Mouse (Mus musculus) embryonic facial prominence, embryonic 15.5 days (tissue): Measurements from ENCODE around the gene Agbl4. TPM values are rescaled to one million over a fixed set of nuclear protein-coding genes. Genes with fewer than 3 reads are reported as not detected.

Source experiments
- ATAC-seq: fragments of 200-750 bp; cut with Nextera tagmentation; 2 replicates; pipeline ENCODE4 v1.8.0; 2017; ENCODE audit warnings: low read depth, moderate TSS enrichment; ENCODE audit not compliant: insufficient number of reproducible peaks, low FRiP score, low TSS enrichment
- H3K27ac ChIP-seq: fragments of 300-500 bp; sonication (generic); replicated peaks from 2 replicates; pipeline ENCODE4 v1.5.1; 2015; ENCODE audit warnings: mild to moderate bottlenecking, inconsistent platforms
- H3K27me3 ChIP-seq: fragments of 300-500 bp; sonication (generic); 2 replicates; pipeline ENCODE4 v1.6.1; 2015; ENCODE audit warnings: inconsistent platforms
- H3K36me3 ChIP-seq: fragments of 300-500 bp; sonication (generic); 2 replicates; pipeline ENCODE4 v1.6.1; 2015; ENCODE audit warnings: mild to moderate bottlenecking, inconsistent platforms
- H3K4me1 ChIP-seq: fragments of 300-500 bp; sonication (generic); 2 replicates; pipeline ENCODE4 v1.6.1; 2015; ENCODE audit warnings: inconsistent platforms
- H3K4me2 ChIP-seq: fragments of 300-500 bp; sonication (generic); replicated peaks from 2 replicates; pipeline ENCODE4 v1.6.1; 2015; ENCODE audit warnings: mild to moderate bottlenecking, inconsistent platforms
- H3K4me3 ChIP-seq: fragments of 300-500 bp; sonication (generic); replicated peaks from 2 replicates; pipeline ENCODE4 v1.5.1; 2015; ENCODE audit warnings: mild to moderate bottlenecking, inconsistent platforms
- H3K9ac ChIP-seq: fragments of 300-500 bp; sonication (generic); 2 replicates; pipeline ENCODE4 v1.6.1; 2015; ENCODE audit warnings: inconsistent platforms
- H3K9me3 ChIP-seq: fragments of 300-500 bp; sonication (generic); replicated peaks from 2 replicates; pipeline ENCODE4 v1.6.1; 2016; ENCODE audit warnings: inconsistent platforms
- WGBS: fragments of 180-500 bp; shearing (Covaris S2); methylation state at CpG from one replicate; pipeline ENCODE4 v1.1.7; 2015; 5-methylcytosine and 5-hydroxymethylcytosine counted together
- polyA plus RNA-seq: library from polyadenylated mRNA; unstranded; fragments of >200 nt; fragmentation: Nextera tagmentation; extraction: Ambion mirVana; gene quantifications from 2 replicates; pipeline ENCODE4 v1.2.1, GENCODE M21; 2015

Gene Agbl4
- polyA plus RNA-seq, 1 experiment from 2014 or later, result 2.0 TPM

DNA sequence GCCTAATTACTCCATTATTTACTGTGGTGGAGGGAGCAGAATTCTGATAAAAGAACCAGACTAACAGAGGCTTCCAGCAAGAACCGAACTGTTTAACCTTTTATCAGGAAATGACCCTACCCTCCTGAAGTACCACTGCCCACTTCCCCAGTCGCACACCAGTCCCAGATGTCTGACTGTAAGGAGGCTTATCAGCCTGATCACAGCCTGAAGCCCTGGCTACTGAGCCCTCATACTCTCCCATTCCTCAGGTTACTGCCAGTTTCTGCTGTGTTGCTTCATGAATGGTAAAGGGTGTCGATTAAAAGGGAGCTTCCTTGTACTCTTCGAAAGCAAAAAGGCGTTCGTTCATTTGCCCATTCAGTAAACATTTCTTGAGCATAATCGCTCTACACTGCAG lies 1186.8 kb downstream of the Agbl4 start:
- Histone ChIP-seq H3K4me1 (peaks cover 6% of the 10 kb centered on the region; the same call in 1 of the 2 replicates), H3K27ac (no peak overlapping the region), H3K9me3 (no peaks in the 10 kb centered on the region), H3K27me3 (no peaks in the 10 kb centered on the region), H3K9ac (no peak overlapping the region), H3K4me2 (no peak overlapping the region), H3K36me3 (no peaks in the 10 kb centered on the region), H3K4me3 (no peak overlapping the region)
- no peak for ATAC-seq
- 70% methylated on average over 7 of the region's 7 CpGs for WGBS

DNA sequence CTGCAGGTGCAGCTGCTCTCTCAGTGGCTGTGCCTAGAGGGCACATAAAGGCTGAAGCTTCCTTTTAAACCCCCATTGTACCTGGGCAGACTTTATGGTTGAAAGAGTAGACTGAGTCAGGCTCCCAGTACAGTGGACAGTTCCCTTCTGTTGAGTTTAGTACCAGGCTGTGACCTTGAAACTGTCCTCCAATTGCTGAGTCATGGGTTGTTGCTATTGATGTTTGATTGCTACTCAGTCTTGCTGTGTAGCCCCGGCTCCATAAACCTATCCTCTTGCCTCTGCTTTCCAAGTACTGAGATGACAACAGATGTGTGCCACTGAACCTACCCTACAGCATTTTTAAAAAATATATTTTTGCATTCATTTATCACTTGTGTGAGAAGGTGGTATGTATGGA lies 1190.8 kb downstream of the Agbl4 start:
- H3K27ac ChIP-seq, result no peak overlapping the region
- no peak overlapping the region for H3K4me3 ChIP-seq
- no peaks in the 10 kb centered on the region for H3K9me3 ChIP-seq
- H3K9ac ChIP-seq, result no peak overlapping the region
- H3K27me3 ChIP-seq, result no peaks in the 10 kb centered on the region
- ATAC-seq, result no peak
- 89% methylated on average over 1 of the region's 1 CpGs for WGBS
- no peaks in the 10 kb centered on the region for H3K4me1 ChIP-seq
- H3K4me2 ChIP-seq, result no peak overlapping the region
- no peaks in the 10 kb centered on the region for H3K36me3 ChIP-seq

DNA sequence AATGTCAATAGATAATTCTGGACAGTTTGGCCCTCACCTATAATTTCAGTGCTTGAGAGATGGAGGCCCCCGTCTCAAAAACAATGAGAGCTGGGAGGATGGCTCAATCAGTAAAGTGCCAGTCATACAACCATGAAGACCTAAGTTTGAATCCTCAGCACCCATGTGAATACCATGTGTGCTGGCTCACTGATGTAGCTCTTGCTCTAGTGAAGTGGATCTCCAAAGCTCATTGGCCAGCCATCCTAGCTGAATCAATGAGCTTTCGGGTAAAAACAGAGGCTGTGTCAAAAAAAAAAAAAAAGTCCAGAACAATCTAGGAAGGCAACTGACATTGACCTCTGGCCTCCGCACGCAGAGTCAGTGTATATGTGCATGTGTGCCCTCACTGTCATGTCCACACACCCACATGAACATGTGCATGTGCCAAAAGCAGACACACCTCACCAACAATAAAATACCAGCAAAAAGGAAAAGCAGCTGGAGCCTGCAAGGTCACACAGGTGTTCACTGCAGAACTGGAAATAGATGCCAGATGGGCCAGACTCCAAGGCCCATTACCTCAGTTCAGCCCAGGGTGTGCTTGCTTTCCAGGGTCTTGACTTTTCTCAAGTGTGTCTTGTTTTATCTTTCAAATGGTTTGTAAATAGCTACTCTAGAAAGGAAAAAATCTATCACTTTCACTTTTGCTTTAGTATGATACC lies 1192.2 kb downstream of the Agbl4 start:
- Histone ChIP-seq H3K27ac (no peak overlapping the region), H3K9ac (no peak overlapping the region), H3K4me1 (no peaks in the 10 kb centered on the region), H3K4me2 (no peak overlapping the region), H3K4me3 (no peak overlapping the region), H3K36me3 (no peaks in the 10 kb centered on the region), H3K9me3 (no peaks in the 10 kb centered on the region), H3K27me3 (no peaks in the 10 kb centered on the region)
- WGBS, result 75% methylated on average over 4 of the region's 4 CpGs
- no peak for ATAC-seq

DNA sequence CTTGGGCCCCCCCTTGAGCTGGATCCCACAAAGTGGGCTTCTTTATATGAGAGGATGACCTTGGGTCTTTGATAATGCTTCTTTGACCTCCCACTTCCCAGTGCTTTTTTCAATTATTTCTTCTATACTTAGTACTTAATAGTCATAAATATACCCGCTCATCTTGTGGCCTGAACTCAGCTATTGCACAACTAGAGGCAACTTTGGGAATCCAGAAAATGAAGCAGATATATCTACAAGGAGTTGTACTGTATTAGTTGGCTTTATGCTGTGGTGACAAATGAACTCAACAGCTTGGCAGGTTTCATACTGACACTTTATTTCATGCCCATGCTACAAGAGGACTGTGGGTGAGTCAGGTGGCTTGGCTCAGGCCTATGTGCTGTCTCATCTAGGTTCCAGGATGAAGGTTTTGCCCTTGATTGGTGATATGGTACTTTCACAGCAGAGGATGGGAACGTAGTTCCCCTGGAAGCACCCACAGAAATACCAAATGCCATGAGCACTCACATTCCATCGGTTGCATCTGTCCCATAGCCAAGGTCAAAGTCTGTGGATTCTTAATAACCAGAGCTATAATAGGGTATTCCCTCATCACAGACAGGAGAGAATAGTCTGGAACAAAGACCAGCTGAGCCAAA lies 1197.3 kb downstream of the Agbl4 start:
- no peaks in the 10 kb centered on the region for H3K27me3 ChIP-seq
- H3K36me3 ChIP-seq, result no peaks in the 10 kb centered on the region
- ATAC-seq, result no peak
- H3K9ac ChIP-seq, result no peak overlapping the region
- H3K27ac ChIP-seq, result no peak overlapping the region
- peaks cover 4% of the 10 kb centered on the region; the same call in 1 of the 2 replicates for H3K4me1 ChIP-seq
- H3K4me2 ChIP-seq, result no peak overlapping the region
- 88% methylated on average over 3 of the region's 3 CpGs for WGBS
- no peak overlapping the region for H3K4me3 ChIP-seq
- no peaks in the 10 kb centered on the region for H3K9me3 ChIP-seq

DNA sequence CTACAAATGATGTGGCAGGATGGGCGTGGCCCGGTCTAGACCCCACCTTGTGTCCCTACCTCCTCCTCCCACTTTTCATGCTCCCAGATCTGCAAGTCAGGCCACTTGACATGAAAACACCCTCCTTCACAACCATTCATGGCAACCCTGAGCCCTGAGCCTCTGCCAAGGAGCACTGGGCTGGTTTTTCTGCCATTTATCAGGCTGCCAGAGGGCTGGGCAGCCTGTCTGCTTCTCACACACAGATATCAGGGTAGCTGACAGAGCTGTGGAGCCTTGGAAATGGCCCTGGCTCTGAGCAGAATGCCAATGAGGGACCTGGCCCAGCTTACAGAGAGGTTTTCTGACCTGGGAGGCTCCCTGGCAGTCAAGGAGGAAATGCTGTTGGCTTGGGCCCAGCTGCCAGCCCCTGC lies 1199.8 kb downstream of the Agbl4 start:
- no peaks in the 10 kb centered on the region for H3K36me3 ChIP-seq
- no peak for ATAC-seq
- 96% methylated on average over 2 of the region's 2 CpGs for WGBS
- H3K9me3 ChIP-seq, result no peaks in the 10 kb centered on the region
- H3K4me1 ChIP-seq, result peaks cover 4% of the 10 kb centered on the region; the same call in 1 of the 2 replicates
- H3K27me3 ChIP-seq, result no peaks in the 10 kb centered on the region
- H3K9ac ChIP-seq, result no peak overlapping the region
- no peak overlapping the region for H3K4me2 ChIP-seq
- H3K27ac ChIP-seq, result no peak overlapping the region
- H3K4me3 ChIP-seq, result no peak overlapping the region

GRCm38 (mm10) chr4:111597986-111598385 lies 1200.5 kb downstream of the Agbl4 start:
- no peak overlapping the region for H3K9ac ChIP-seq
- no peaks in the 10 kb centered on the region for H3K27me3 ChIP-seq
- H3K9me3 ChIP-seq, result no peaks in the 10 kb centered on the region
- H3K4me2 ChIP-seq, result no peak overlapping the region
- H3K4me1 ChIP-seq, result peaks cover 4% of the 10 kb centered on the region; the same call in 1 of the 2 replicates
- 76% methylated on average over 1 of the region's 1 CpGs for WGBS
- H3K27ac ChIP-seq, result no peak overlapping the region
- H3K36me3 ChIP-seq, result no peaks in the 10 kb centered on the region
- no peak overlapping the region for H3K4me3 ChIP-seq
- no peak for ATAC-seq

GRCm38 (mm10) chr4:111603194-111603593 lies 1205.7 kb downstream of the Agbl4 start:
- Histone ChIP-seq H3K9ac (no peak overlapping the region), H3K27ac (peak overlapping the region; percentile 71), H3K4me2 (no peak overlapping the region), H3K27me3 (no peaks in the 10 kb centered on the region), H3K9me3 (no peaks in the 10 kb centered on the region), H3K4me3 (no peak overlapping the region), H3K36me3 (no peaks in the 10 kb centered on the region), H3K4me1 (peaks cover 13% of the 10 kb centered on the region)
- peak; percentile 65; the same call in 1 of the 2 replicates for ATAC-seq
- 36% methylated on average over 2 of the region's 2 CpGs for WGBS

GRCm38 (mm10) chr4:111607826-111608500 lies 1210.5 kb downstream of the Agbl4 start:
- Histone ChIP-seq H3K9me3 (no peaks in the 10 kb centered on the region), H3K27me3 (no peaks in the 10 kb centered on the region), H3K4me2 (no peak overlapping the region), H3K36me3 (no peaks in the 10 kb centered on the region), H3K4me1 (peaks cover 13% of the 10 kb centered on the region), H3K4me3 (no peak overlapping the region), H3K27ac (peak overlapping the region; percentile 55; the same call in 1 of the 2 replicates), H3K9ac (no peak overlapping the region)
- WGBS, result 53% methylated on average over 8 of the region's 8 CpGs
- no peak for ATAC-seq

- WGBS, result 37% methylated on average over 2 of the region's 2 CpGs
- Histone ChIP-seq H3K36me3 (no peaks in the 10 kb centered on the region), H3K27me3 (no peaks in the 10 kb centered on the region), H3K27ac (no peak overlapping the region), H3K4me3 (no peak overlapping the region), H3K9me3 (no peaks in the 10 kb centered on the region), H3K4me2 (no peak overlapping the region), H3K4me1 (peaks cover 5% of the 10 kb centered on the region; the same call in 1 of the 2 replicates), H3K9ac (no peak overlapping the region)
- no peak for ATAC-seq
These were observed 1224.4 kb downstream of the Agbl4 start for GRCm38 (mm10) chr4:111621865-111622264.

DNA sequence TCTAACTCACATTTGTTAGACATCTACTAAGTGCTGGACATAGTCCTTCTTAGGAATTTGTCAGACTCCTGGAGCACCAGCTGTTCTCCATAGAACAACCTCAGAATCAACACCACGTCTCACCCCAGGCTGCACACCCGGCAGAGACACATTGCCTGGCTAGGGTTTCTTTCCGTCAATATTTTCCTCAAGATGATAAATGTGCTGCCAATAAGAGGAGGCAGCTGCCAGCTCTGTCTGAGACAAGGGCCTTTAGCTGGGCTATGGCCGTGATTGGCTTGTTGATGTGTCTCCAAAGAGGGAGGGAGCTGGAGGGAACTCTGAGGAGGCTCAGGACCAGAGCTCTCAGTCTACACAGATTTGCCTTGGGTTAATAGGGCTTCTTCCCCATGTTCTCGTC lies 1227.5 kb downstream of the Agbl4 start:
- 0 out of 2 replicates have a peak, but pooled peaks have one; percentile 39 for ATAC-seq
- no peak overlapping the region for H3K9ac ChIP-seq
- H3K27me3 ChIP-seq, result no peaks in the 10 kb centered on the region
- no peak overlapping the region for H3K4me2 ChIP-seq
- no peak overlapping the region for H3K4me3 ChIP-seq
- H3K36me3 ChIP-seq, result no peaks in the 10 kb centered on the region
- peaks cover 5% of the 10 kb centered on the region; the same call in 1 of the 2 replicates for H3K4me1 ChIP-seq
- WGBS, result 34% methylated on average over 5 of the region's 5 CpGs
- H3K27ac ChIP-seq, result no peak overlapping the region
- no peaks in the 10 kb centered on the region for H3K9me3 ChIP-seq

DNA sequence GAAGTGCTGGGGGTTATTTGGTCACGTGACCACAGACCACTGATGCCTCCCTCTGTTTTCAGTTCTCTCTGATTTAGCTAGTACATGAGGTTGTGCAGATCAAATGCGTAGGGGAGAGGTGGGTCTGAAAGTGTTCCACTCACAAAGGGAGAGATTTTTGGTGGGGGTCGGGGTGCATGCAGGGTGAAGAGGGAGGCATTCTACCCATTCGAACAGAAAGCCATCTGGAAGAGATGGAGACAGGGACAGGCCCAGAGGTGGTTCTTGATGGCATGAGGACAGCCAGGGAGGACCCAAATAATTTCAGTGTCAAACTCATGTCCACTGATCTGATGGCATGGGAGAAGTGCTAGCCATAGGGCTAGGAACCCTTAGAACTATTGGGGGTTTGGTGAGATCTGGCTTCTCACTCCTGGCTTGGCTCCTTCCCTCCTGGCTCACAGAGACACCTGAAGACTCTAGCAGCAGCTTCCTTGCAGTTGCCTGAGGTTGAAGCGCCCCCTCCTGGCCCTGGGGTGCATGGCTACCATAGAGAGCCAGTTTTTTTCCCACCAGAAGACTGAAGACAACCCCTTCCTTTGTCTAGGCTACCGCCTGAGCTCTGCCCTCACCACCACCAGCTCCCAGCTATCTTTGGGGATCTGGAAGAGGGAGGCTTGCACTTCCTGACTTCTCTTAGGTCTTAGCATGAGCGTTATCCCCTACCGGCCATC lies 1228.8 kb downstream of the Agbl4 start:
- no peaks in the 10 kb centered on the region for H3K9me3 ChIP-seq
- H3K9ac ChIP-seq, result no peak overlapping the region
- H3K4me3 ChIP-seq, result no peak overlapping the region
- 26% methylated on average over 8 of the region's 8 CpGs for WGBS
- H3K36me3 ChIP-seq, result no peaks in the 10 kb centered on the region
- H3K4me2 ChIP-seq, result no peak overlapping the region
- no peak overlapping the region; the same call in 1 of the 2 replicates for H3K27ac ChIP-seq
- peaks cover 5% of the 10 kb centered on the region; the same call in 1 of the 2 replicates for H3K4me1 ChIP-seq
- no peaks in the 10 kb centered on the region for H3K27me3 ChIP-seq
- ATAC-seq, result peak; percentile 34; the same call in 1 of the 2 replicates
